Mouse (Mus musculus) brain, embryonic 14.5 days (tissue): ENCODE results near the gene F12.

Source experiments
- CTCF ChIP-seq: fragments of 200-500 bp; IDR thresholded peaks from 2 replicates; pipeline ENCODE4 v1.5.1; 2012; ENCODE audit warnings: inconsistent platforms, mild to moderate bottlenecking, moderate library complexity, borderline replicate concordance; ENCODE audit not compliant: insufficient read depth, insufficient read length; ENCODE audit errors: extremely low read depth
- POLR2A ChIP-seq: fragments of 200-500 bp; IDR thresholded peaks from 2 replicates; pipeline ENCODE4 v1.6.1; 2012; ENCODE audit warnings: mild to moderate bottlenecking, inconsistent platforms, borderline replicate concordance; ENCODE audit not compliant: poor library complexity, insufficient read depth, insufficient read length, severe bottlenecking; ENCODE audit errors: extremely low read depth

DNA sequence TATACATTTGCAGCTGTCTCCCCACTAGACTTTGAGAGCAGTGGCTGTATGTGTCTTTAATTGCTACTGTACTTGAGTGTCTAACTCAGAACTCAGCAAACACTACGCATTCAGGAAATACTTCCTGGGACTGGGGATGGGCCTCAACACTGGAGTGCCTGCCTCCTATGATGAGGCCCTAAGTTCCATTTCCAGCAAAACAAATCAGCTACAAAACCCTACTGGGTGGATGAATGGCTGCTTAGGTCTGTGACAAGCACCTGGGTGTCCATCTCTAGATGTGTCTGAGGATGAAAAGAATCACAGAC lies 26.6 kb downstream of the F12 start:
- TF ChIP-seq POLR2A (no peak), CTCF (no peak)
